Mouse (Mus musculus): ENCODE measurements around the gene 4930451I11Rik. TPM values are rescaled to one million over a fixed set of nuclear protein-coding genes. Genes with fewer than 3 reads are reported as not detected.
A peak's percentile ranks its signal among the peaks of the same experiment; 100 is the strongest.

4930451I11Rik gene
- polyA plus RNA-seq, 1 experiment from 2014 or later: not detected

GRCm38 (mm10) chr7:126861429-126862130 lies 30.1 kb upstream of the 4930451I11Rik start, which contains the start of gene Hirip3:
TSS of gene Hirip3 (plus strand) at chr7:126861972.
- H3K9me3 ChIP-seq (ENCODE audit: low read length): no peaks in the 10 kb centered on the region
- ATAC-seq (ENCODE audit: low FRiP score, low TSS enrichment): peak; percentile 93
- H3K27ac ChIP-seq (ENCODE audit: low read length): peak within 1 kb of the TSS; percentile 90
- H3K4me2 ChIP-seq (replicated peaks; ENCODE audit: low read depth, low read length): peak within 1 kb of the TSS; percentile 68
- no peaks in the 10 kb centered on the region for H3K27me3 ChIP-seq (ENCODE audit: insufficient read depth, low read length)
- H3K36me3 ChIP-seq (ENCODE audit: insufficient read depth, low read length): peaks cover 44% of the 10 kb centered on the region
- peaks cover 26% of the 10 kb centered on the region for H3K4me1 ChIP-seq (ENCODE audit: insufficient read depth, low read length)
- H3K4me3 ChIP-seq (ENCODE audit: low read length): peak within 1 kb of the TSS; percentile 75
- under 1% methylated on average over 42 of the region's 42 CpGs for WGBS
- H3K9ac ChIP-seq (replicated peaks; ENCODE audit: low read length): peak within 1 kb of the TSS; percentile 67

GRCm38 (mm10) chr7:126860987-126861386 lies 29.5 kb upstream of the 4930451I11Rik start:
- Histone ChIP-seq H3K9ac (replicated peaks; ENCODE audit: low read length) (peak overlapping the region; percentile 67), H3K27ac (ENCODE audit: low read length) (no peak overlapping the region), H3K4me1 (ENCODE audit: insufficient read depth, low read length) (peaks cover 26% of the 10 kb centered on the region), H3K36me3 (ENCODE audit: insufficient read depth, low read length) (peaks cover 42% of the 10 kb centered on the region), H3K9me3 (ENCODE audit: low read length) (no peaks in the 10 kb centered on the region), H3K27me3 (ENCODE audit: insufficient read depth, low read length) (no peaks in the 10 kb centered on the region), H3K4me2 (replicated peaks; ENCODE audit: low read depth, low read length) (peak overlapping the region; percentile 68), H3K4me3 (ENCODE audit: low read length) (peak overlapping the region; percentile 75)
- peak; percentile 4; the same call in 1 of the 2 replicates for ATAC-seq (ENCODE audit: low FRiP score, low TSS enrichment)
- WGBS: 62% methylated on average over 5 of the region's 5 CpGs

- no peak overlapping the region for H3K4me3 ChIP-seq (ENCODE audit: low read length)
- ATAC-seq (ENCODE audit: low FRiP score, low TSS enrichment): no peak
- H3K9me3 ChIP-seq (ENCODE audit: low read length): no peaks in the 10 kb centered on the region
- no peaks in the 10 kb centered on the region for H3K27me3 ChIP-seq (ENCODE audit: insufficient read depth, low read length)
- peaks cover 6% of the 10 kb centered on the region for H3K4me1 ChIP-seq (ENCODE audit: insufficient read depth, low read length)
- no peak overlapping the region for H3K4me2 ChIP-seq (replicated peaks; ENCODE audit: low read depth, low read length)
- peaks cover 50% of the 10 kb centered on the region for H3K36me3 ChIP-seq (ENCODE audit: insufficient read depth, low read length)
- H3K9ac ChIP-seq (replicated peaks; ENCODE audit: low read length): no peak overlapping the region
- 57% methylated on average over 9 of the region's 9 CpGs for WGBS
- H3K27ac ChIP-seq (ENCODE audit: low read length): no peak overlapping the region
Measured at GRCm38 (mm10) chr7:126856741-126857420, 25.4 kb upstream of the 4930451I11Rik start.

- no peak overlapping the region for H3K4me3 ChIP-seq (ENCODE audit: low read length)
- no peak overlapping the region for H3K9ac ChIP-seq (replicated peaks; ENCODE audit: low read length)
- no peak overlapping the region for H3K27ac ChIP-seq (ENCODE audit: low read length)
- H3K4me1 ChIP-seq (ENCODE audit: insufficient read depth, low read length): peaks cover 8% of the 10 kb centered on the region
- no peaks in the 10 kb centered on the region for H3K9me3 ChIP-seq (ENCODE audit: low read length)
- no peaks in the 10 kb centered on the region for H3K27me3 ChIP-seq (ENCODE audit: insufficient read depth, low read length)
- ATAC-seq (ENCODE audit: low FRiP score, low TSS enrichment): no peak
- H3K4me2 ChIP-seq (replicated peaks; ENCODE audit: low read depth, low read length): no peak overlapping the region
- peaks cover 50% of the 10 kb centered on the region for H3K36me3 ChIP-seq (ENCODE audit: insufficient read depth, low read length)
- 82% methylated on average over 3 of the region's 3 CpGs for WGBS
Measured at GRCm38 (mm10) chr7:126855641-126856040, 24.2 kb upstream of the 4930451I11Rik start.

- H3K4me3 ChIP-seq (ENCODE audit: low read length): no peak overlapping the region
- no peak overlapping the region for H3K4me2 ChIP-seq (replicated peaks; ENCODE audit: low read depth, low read length)
- H3K27me3 ChIP-seq (ENCODE audit: insufficient read depth, low read length): peaks cover 11% of the 10 kb centered on the region
- H3K27ac ChIP-seq (ENCODE audit: low read length): no peak overlapping the region
- H3K9me3 ChIP-seq (ENCODE audit: low read length): no peaks in the 10 kb centered on the region
- ATAC-seq (ENCODE audit: low FRiP score, low TSS enrichment): peak; percentile 29
- no peak overlapping the region for H3K9ac ChIP-seq (replicated peaks; ENCODE audit: low read length)
- peaks cover 41% of the 10 kb centered on the region for H3K36me3 ChIP-seq (ENCODE audit: insufficient read depth, low read length)
- 61% methylated on average over 5 of the region's 5 CpGs for WGBS
- H3K4me1 ChIP-seq (ENCODE audit: insufficient read depth, low read length): peaks cover 9% of the 10 kb centered on the region
Measured at GRCm38 (mm10) chr7:126853454-126853853, 22.0 kb upstream of the 4930451I11Rik start.

- H3K36me3 ChIP-seq (ENCODE audit: insufficient read depth, low read length): peaks cover 26% of the 10 kb centered on the region
- no peak overlapping the region for H3K27ac ChIP-seq (ENCODE audit: low read length)
- WGBS: 25% methylated on average over 11 of the region's 12 CpGs
- H3K4me2 ChIP-seq (replicated peaks; ENCODE audit: low read depth, low read length): no peak overlapping the region
- ATAC-seq (ENCODE audit: low FRiP score, low TSS enrichment): no peak
- no peak overlapping the region for H3K9ac ChIP-seq (replicated peaks; ENCODE audit: low read length)
- no peaks in the 10 kb centered on the region for H3K9me3 ChIP-seq (ENCODE audit: low read length)
- no peak overlapping the region for H3K4me3 ChIP-seq (ENCODE audit: low read length)
- H3K27me3 ChIP-seq (ENCODE audit: insufficient read depth, low read length): peaks cover 15% of the 10 kb centered on the region
- peaks cover 22% of the 10 kb centered on the region for H3K4me1 ChIP-seq (ENCODE audit: insufficient read depth, low read length)
Measured at GRCm38 (mm10) chr7:126851192-126851591, 19.8 kb upstream of the 4930451I11Rik start.

- Histone ChIP-seq H3K9ac (replicated peaks; ENCODE audit: low read length) (no peak overlapping the region), H3K4me1 (ENCODE audit: insufficient read depth, low read length) (peaks cover 22% of the 10 kb centered on the region), H3K9me3 (ENCODE audit: low read length) (no peaks in the 10 kb centered on the region), H3K27me3 (ENCODE audit: insufficient read depth, low read length) (peaks cover 15% of the 10 kb centered on the region), H3K27ac (ENCODE audit: low read length) (no peak overlapping the region), H3K36me3 (ENCODE audit: insufficient read depth, low read length) (peaks cover 26% of the 10 kb centered on the region), H3K4me3 (ENCODE audit: low read length) (no peak overlapping the region), H3K4me2 (replicated peaks; ENCODE audit: low read depth, low read length) (no peak overlapping the region)
- WGBS: 83% methylated on average over 6 of the region's 6 CpGs
- ATAC-seq (ENCODE audit: low FRiP score, low TSS enrichment): no peak
Measured at GRCm38 (mm10) chr7:126850161-126850560, 18.7 kb upstream of the 4930451I11Rik start.

GRCm38 (mm10) chr7:126848794-126849193 lies 17.4 kb upstream of the 4930451I11Rik start:
- peak overlapping the region; percentile 99 for H3K4me2 ChIP-seq (replicated peaks; ENCODE audit: low read depth, low read length)
- H3K9me3 ChIP-seq (ENCODE audit: low read length): no peaks in the 10 kb centered on the region
- peaks cover 15% of the 10 kb centered on the region for H3K36me3 ChIP-seq (ENCODE audit: insufficient read depth, low read length)
- peak overlapping the region; percentile 74 for H3K9ac ChIP-seq (replicated peaks; ENCODE audit: low read length)
- peak overlapping the region; percentile 57 for H3K4me3 ChIP-seq (ENCODE audit: low read length)
- ATAC-seq (ENCODE audit: low FRiP score, low TSS enrichment): no peak
- peaks cover 22% of the 10 kb centered on the region for H3K4me1 ChIP-seq (ENCODE audit: insufficient read depth, low read length)
- WGBS: 18% methylated on average over 10 of the region's 10 CpGs
- H3K27ac ChIP-seq (ENCODE audit: low read length): no peak overlapping the region
- peaks cover 15% of the 10 kb centered on the region for H3K27me3 ChIP-seq (ENCODE audit: insufficient read depth, low read length)

- under 1% methylated on average over 48 of the region's 74 CpGs for WGBS
- Histone ChIP-seq H3K9ac (replicated peaks; ENCODE audit: low read length) (peak overlapping the region; percentile 74), H3K9me3 (ENCODE audit: low read length) (no peaks in the 10 kb centered on the region), H3K4me1 (ENCODE audit: insufficient read depth, low read length) (peaks cover 22% of the 10 kb centered on the region), H3K27me3 (ENCODE audit: insufficient read depth, low read length) (peaks cover 15% of the 10 kb centered on the region), H3K4me2 (replicated peaks; ENCODE audit: low read depth, low read length) (peak overlapping the region; percentile 99), H3K4me3 (ENCODE audit: low read length) (peak overlapping the region; percentile 57), H3K27ac (ENCODE audit: low read length) (no peak overlapping the region), H3K36me3 (ENCODE audit: insufficient read depth, low read length) (peaks cover 7% of the 10 kb centered on the region)
- peak; percentile 40 for ATAC-seq (ENCODE audit: low FRiP score, low TSS enrichment)
Measured at GRCm38 (mm10) chr7:126847421-126848398, 16.3 kb upstream of the 4930451I11Rik start.
